Mouse (Mus musculus) embryonic facial prominence, embryonic 12.5 days (tissue): ENCODE data around the gene Ppa1. TPM values are rescaled to one million over a fixed set of nuclear protein-coding genes. Genes with fewer than 3 reads are reported as not detected.
"Not testable (repeated sequence)": the region's sequence is repeated elsewhere in the genome, so short reads cannot be mapped to it uniquely, and the experiment has no call there.

ENCODE experiments used
- ATAC-seq: fragments of 200-750 bp; cut with Nextera tagmentation; 2 replicates; pipeline ENCODE4 v1.8.0; 2017; ENCODE audit not compliant: insufficient number of reproducible peaks, insufficient read depth, low FRiP score, low TSS enrichment
- H3K27ac ChIP-seq: fragments of 300-500 bp; sonication (generic); 2 replicates; pipeline ENCODE4 v1.5.1; 2016; ENCODE audit warnings: mild to moderate bottlenecking
- H3K27me3 ChIP-seq: fragments of 300-500 bp; sonication (generic); 2 replicates; pipeline ENCODE4 v1.6.1; 2016; ENCODE audit warnings: mild to moderate bottlenecking, moderate library complexity
- H3K36me3 ChIP-seq: fragments of 300-500 bp; sonication (generic); 2 replicates; pipeline ENCODE4 v1.6.1; 2016; ENCODE audit warnings: mild to moderate bottlenecking
- H3K4me1 ChIP-seq: fragments of 300-500 bp; sonication (generic); 2 replicates; pipeline ENCODE4 v1.6.1; 2016
- H3K4me2 ChIP-seq: fragments of 300-500 bp; sonication (generic); replicated peaks from 2 replicates; pipeline ENCODE4 v1.6.1; 2016; ENCODE audit warnings: mild to moderate bottlenecking, moderate library complexity
- H3K4me3 ChIP-seq: fragments of 300-500 bp; sonication (generic); 2 replicates; pipeline ENCODE4 v1.5.1; 2016; ENCODE audit warnings: mild to moderate bottlenecking
- H3K9ac ChIP-seq: fragments of 300-500 bp; sonication (generic); 2 replicates; pipeline ENCODE4 v1.6.1; 2016; ENCODE audit warnings: mild to moderate bottlenecking, moderate library complexity
- H3K9me3 ChIP-seq: fragments of 300-500 bp; sonication (generic); 2 replicates; pipeline ENCODE4 v1.6.1; 2016; ENCODE audit warnings: mild to moderate bottlenecking, moderate library complexity
- WGBS: fragments of 180-500 bp; shearing (Covaris S2); methylation state at CpG from one replicate; pipeline ENCODE4 v1.1.7; 2016; 5-methylcytosine and 5-hydroxymethylcytosine counted together
- polyA plus RNA-seq: library from polyadenylated mRNA; unstranded; fragments of >200 nt; fragmentation: Nextera tagmentation; extraction: Ambion mirVana; gene quantifications from 2 replicates; pipeline ENCODE4 v1.2.1, GENCODE M21; 2016

The Ppa1 gene
- 215 and 221 TPM in 2 replicates for polyA plus RNA-seq

DNA sequence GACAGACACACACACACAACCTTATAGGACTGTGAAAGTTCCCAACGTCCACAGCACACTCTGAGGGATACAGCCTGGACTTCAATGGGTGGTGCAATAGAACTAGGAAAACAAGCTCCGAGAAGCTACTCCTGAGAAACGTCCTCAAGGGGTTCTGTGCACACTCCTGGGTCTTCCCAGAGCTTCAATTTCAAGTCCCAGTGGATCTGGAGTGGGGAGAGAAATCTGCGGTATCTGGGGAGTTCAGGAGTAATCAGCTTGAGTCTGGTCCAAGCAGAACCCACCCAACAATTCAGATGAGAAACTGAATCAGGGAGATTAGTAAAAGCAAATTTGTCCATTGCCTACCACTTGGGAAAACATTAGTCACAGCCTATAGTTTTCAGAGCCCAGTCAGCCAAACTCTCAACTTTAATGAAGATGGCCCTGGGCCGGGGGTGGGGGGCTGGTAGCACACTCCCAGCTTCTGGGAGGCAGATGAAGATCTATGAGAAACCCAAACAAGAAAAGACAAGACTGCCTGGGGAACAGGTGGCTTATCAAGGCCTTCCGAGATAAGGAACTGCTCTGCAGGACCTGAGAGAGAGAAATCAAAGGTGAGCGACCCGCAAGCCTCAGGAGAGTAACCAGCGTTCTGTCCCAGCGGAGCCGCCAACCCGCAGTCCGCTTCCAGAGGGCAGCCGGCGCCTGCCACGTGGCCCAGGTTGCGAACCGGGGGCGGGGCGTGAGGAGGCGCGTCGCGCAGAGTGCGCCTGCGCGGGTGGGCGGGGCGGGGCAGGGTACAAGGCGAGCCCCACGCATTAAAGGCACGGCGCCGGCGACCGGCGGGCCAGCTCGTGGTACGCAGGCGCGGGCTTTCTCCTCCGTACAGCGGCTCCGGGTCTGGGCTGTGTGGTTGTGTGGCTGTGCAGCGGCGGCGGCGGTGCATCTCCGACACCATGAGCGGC, at the start of gene Ppa1:
Ppa1 (plus strand) TSS at position 763 of the 947 bp plus-strand sequence.
- ATAC-seq = peak; percentile 95
- WGBS = 2% methylated on average over 47 of the region's 50 CpGs
- H3K36me3 ChIP-seq = peaks cover 7% of the 10 kb centered on the region; the same call in 1 of the 2 replicates
- H3K9me3 ChIP-seq = no peaks in the 10 kb centered on the region
- peak within 1 kb of the TSS; percentile 85 for H3K4me3 ChIP-seq
- H3K4me2 ChIP-seq = peak within 1 kb of the TSS; percentile 92
- no peaks in the 10 kb centered on the region for H3K27me3 ChIP-seq
- H3K4me1 ChIP-seq = peaks cover 14% of the 10 kb centered on the region; the same call in 1 of the 2 replicates
- peak within 1 kb of the TSS; percentile 73 for H3K27ac ChIP-seq
- peak within 1 kb of the TSS; percentile 86 for H3K9ac ChIP-seq

- Histone ChIP-seq H3K9me3 (no peaks in the 10 kb centered on the region), H3K4me3 (no peak overlapping the region), H3K4me2 (no peak overlapping the region), H3K27ac (no peak overlapping the region), H3K36me3 (no peaks in the 10 kb centered on the region), H3K4me1 (0 out of 2 replicates have a peak, but pooled peaks cover 6% of the 10 kb centered on the region), H3K9ac (no peak overlapping the region), H3K27me3 (peaks cover 31% of the 10 kb centered on the region)
- WGBS = 71% methylated on average over 9 of the region's 9 CpGs
- ATAC-seq = no peak
These were observed 48.7 kb upstream of the Ppa1 start for GRCm38 (mm10) chr10:61599556-61600114.

DNA sequence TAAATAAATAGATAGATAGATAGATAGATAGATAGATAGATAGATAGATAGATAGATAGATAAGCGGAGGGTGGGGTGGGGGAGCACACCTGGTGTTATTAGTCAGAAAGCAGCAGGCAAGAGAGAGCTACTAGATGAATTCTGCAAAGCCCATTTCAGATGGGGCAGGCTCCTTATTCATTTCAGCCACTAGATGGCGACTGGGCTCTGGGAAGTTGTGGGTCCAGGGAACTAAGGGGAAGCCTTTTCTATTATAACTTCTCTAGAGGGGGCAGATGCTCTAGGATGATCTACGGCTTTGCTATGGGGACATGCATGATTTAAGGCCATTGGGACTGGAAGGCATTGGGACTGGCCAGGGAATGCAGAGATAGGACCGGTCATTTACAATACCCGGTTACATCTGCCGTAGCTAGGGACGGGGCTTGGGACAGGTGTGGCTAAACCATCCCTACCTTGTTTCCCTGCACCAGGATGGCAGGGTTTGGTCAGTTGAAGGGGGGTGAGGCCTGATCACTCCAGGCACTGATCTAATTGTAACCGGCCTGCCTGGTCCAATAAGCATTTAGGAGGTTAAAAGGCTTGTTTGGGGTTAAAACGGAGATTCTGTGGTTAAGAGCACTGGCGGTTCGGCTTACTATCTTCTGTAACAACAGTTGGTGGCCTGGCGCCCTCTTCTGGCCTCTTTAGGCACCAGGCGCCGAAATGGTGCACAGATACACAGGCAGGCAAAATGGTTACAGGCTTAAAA, 45.9 kb upstream of the Ppa1 start:
- Histone ChIP-seq H3K9me3 (no peaks in the 10 kb centered on the region), H3K4me3 (no peak overlapping the region), H3K27me3 (peaks cover 5% of the 10 kb centered on the region; the same call in 1 of the 2 replicates), H3K27ac (no peak overlapping the region), H3K4me2 (no peak overlapping the region), H3K9ac (no peak overlapping the region), H3K4me1 (no peaks in the 10 kb centered on the region), H3K36me3 (no peaks in the 10 kb centered on the region)
- no peak for ATAC-seq
- 12% methylated on average over 14 of the region's 14 CpGs for WGBS

DNA sequence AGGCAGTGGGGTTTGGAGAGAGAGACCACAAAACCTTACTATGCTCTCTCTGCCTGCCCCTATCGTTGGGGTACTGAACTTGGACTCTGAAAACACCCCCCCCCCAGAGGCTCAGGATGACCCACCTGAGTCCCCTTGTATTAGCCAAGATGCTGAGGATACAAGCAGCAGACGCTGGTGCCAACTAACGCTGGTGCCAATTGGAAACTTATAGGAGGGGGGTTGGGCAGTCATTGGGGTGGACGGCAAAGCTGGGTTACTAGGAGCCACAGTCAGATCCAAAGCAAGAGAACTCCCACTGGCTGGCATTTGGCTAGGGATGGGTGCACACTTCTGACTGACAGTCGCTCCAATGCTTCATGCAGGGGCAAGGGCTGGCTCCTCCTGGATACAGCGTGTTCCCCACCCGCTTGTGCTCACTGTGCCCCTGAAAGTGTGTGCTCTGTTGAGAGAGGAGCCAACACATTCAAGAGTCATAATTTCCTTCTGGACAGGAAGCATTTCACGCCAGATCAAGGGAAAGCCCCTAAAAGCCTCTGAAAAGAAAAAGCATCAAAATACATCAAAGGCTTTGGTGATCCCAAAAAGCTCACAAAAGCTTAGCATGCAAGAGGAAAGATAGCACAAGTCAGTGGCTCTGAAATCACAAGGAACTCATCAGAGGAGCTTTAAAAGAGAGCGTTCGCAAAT, 43.8 kb upstream of the Ppa1 start:
- 73% methylated on average over 10 of the region's 10 CpGs for WGBS

DNA sequence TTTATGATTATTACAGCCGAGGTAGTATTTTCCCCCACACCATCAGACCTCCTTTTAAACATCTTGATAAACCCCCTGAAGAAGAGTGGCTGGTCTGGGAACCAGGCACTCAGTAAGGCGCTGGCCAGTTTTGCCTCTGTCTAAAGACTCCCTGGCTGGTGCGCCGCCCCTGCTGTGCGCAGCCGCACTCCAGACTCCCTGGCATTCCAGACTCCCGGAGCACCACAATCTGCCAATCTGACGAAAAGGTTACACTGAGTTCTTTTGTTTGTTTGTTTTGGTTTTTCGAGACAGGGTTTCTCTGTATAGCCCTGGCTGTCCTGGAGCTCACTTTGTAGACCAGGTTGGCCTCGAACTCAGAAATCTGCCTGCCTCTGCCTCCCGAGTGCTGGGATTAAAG, 43.0 kb upstream of the Ppa1 start:
- H3K9ac ChIP-seq, ATAC-seq, H3K9me3 ChIP-seq, H3K4me1 ChIP-seq, H3K4me3 ChIP-seq, H3K27me3 ChIP-seq, H3K27ac ChIP-seq, H3K36me3 ChIP-seq, H3K4me2 ChIP-seq: not testable (repeated sequence)
- 61% methylated on average over 11 of the region's 11 CpGs for WGBS

More for the DNA sequence above, 43.8 kb upstream of the Ppa1 start:
- Histone ChIP-seq H3K9me3 (no peaks in the 10 kb centered on the region), H3K9ac (no peak overlapping the region), H3K36me3 (no peaks in the 10 kb centered on the region), H3K27me3 (no peaks in the 10 kb centered on the region), H3K27ac (no peak overlapping the region), H3K4me3 (no peak overlapping the region), H3K4me2 (no peak overlapping the region), H3K4me1 (no peaks in the 10 kb centered on the region)
- ATAC-seq = no peak

DNA sequence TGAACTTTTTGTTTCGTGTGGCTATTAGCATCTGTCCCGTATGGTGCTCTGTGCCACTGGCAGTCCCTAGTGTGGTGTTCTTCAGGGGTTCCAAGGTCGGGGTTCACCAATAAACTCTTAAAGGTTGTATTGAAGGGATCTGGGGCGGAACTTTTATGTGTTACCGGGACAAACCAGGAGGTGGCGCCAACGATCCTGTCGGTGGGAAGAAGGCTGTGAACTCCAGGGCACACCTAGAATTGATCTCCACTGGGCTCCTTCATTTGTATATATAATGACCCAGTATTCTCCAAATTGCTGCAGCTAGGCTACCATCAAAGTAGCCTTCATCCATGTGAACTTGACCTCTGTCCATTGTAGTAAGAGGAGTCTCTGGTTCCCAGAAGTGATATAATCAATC, 42.5 kb upstream of the Ppa1 start:
- H3K27ac ChIP-seq = no peak overlapping the region
- ATAC-seq = no peak
- H3K4me3 ChIP-seq = no peak overlapping the region
- H3K9me3 ChIP-seq = no peaks in the 10 kb centered on the region
- H3K27me3 ChIP-seq = no peaks in the 10 kb centered on the region
- H3K4me2 ChIP-seq = no peak overlapping the region
- H3K4me1 ChIP-seq = no peaks in the 10 kb centered on the region
- no peak overlapping the region for H3K9ac ChIP-seq
- whole genome bisulfite sequencing = 13% methylated on average over 8 of the region's 8 CpGs
- no peaks in the 10 kb centered on the region for H3K36me3 ChIP-seq

- Histone ChIP-seq H3K4me2 (no peak overlapping the region), H3K27me3 (no peaks in the 10 kb centered on the region), H3K9me3 (no peaks in the 10 kb centered on the region), H3K36me3 (no peaks in the 10 kb centered on the region), H3K4me3 (no peak overlapping the region), H3K4me1 (no peaks in the 10 kb centered on the region), H3K9ac (no peak overlapping the region), H3K27ac (no peak overlapping the region)
- no peak for ATAC-seq
These were observed 40.1 kb upstream of the Ppa1 start for GRCm38 (mm10) chr10:61608233-61608632.

DNA sequence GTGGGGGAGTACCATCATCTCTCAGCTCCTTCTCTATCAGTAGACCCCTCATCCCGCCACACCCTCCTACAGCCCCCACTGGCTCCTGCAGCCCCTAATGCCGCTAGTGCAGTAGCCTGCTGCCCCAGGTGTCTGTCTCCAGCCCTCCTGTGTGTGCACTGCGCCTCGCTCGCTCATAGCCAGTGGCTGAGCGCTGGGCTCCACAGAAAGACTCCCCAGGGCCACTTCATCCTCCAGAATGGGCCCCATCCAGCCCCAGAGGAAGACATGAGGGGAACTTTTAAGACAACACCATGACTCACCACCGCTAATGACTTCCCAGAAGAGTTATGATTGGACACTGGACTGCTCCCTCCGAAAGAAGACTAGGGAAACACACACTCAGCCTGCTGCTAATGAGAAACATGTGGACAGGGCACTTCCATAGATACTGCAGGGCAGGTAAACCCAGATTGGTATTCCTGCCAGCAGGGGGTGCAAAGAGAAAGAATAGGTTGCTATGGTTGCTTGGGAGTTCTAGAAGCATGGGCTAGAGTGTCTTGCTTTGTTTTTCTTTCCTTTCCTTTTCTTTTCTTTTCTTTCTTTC, 37.6 kb upstream of the Ppa1 start:
- Histone ChIP-seq H3K4me3 (no peak overlapping the region), H3K9me3 (no peaks in the 10 kb centered on the region), H3K4me2 (no peak overlapping the region), H3K27ac (no peak overlapping the region), H3K36me3 (no peaks in the 10 kb centered on the region), H3K9ac (no peak overlapping the region), H3K4me1 (no peaks in the 10 kb centered on the region), H3K27me3 (no peaks in the 10 kb centered on the region)
- no peak for ATAC-seq
- 45% methylated on average over 8 of the region's 8 CpGs for WGBS

GRCm38 (mm10) chr10:61614311-61614710, 34.0 kb upstream of the Ppa1 start:
- WGBS = 86% methylated on average over 7 of the region's 7 CpGs
- H3K36me3 ChIP-seq = no peaks in the 10 kb centered on the region
- no peak overlapping the region for H3K9ac ChIP-seq
- no peaks in the 10 kb centered on the region for H3K9me3 ChIP-seq
- no peak overlapping the region for H3K27ac ChIP-seq
- H3K4me2 ChIP-seq = no peak overlapping the region
- H3K4me3 ChIP-seq = no peak overlapping the region
- no peaks in the 10 kb centered on the region for H3K4me1 ChIP-seq
- H3K27me3 ChIP-seq = no peaks in the 10 kb centered on the region
- ATAC-seq = no peak

DNA sequence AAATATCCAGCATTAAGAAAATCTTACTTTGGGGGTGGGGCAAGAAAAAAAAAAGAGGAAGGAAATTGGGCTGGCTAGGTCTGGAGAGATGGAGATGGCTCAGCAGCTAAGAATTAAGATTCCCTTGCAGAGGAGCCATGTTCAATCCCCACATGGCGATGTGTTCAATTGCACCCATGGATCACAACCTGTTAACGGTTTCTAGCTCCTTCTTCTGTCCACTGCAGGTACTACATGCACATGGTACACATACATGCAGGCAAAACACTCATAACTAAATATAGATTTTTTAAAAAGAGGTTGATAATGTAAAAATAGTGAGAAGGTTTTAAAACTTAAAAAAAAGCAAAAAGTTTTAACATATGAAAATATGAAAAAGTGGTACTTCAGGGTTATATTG, 29.8 kb upstream of the Ppa1 start:
- no peak overlapping the region for H3K27ac ChIP-seq
- no peak overlapping the region for H3K4me3 ChIP-seq
- no peaks in the 10 kb centered on the region for H3K36me3 ChIP-seq
- H3K9me3 ChIP-seq = no peaks in the 10 kb centered on the region
- 81% methylated on average over 2 of the region's 2 CpGs for WGBS
- no peak overlapping the region for H3K9ac ChIP-seq
- ATAC-seq = no peak
- no peaks in the 10 kb centered on the region for H3K4me1 ChIP-seq
- H3K27me3 ChIP-seq = 0 out of 2 replicates have a peak, but pooled peaks cover 1% of the 10 kb centered on the region
- H3K4me2 ChIP-seq = no peak overlapping the region

GRCm38 (mm10) chr10:61621681-61622080, 26.7 kb upstream of the Ppa1 start:
- Histone ChIP-seq H3K9me3 (no peaks in the 10 kb centered on the region), H3K4me1 (peaks cover 11% of the 10 kb centered on the region), H3K27ac (no peak overlapping the region), H3K4me2 (no peak overlapping the region), H3K27me3 (peaks cover 29% of the 10 kb centered on the region), H3K4me3 (no peak overlapping the region), H3K36me3 (no peaks in the 10 kb centered on the region), H3K9ac (no peak overlapping the region)
- 48% methylated on average over 9 of the region's 9 CpGs for WGBS
- no peak for ATAC-seq
